Comparison of ENCODE assay signal across 8 mouse cellular contexts in genomic region chr14:20983832-20984231, GRCm38 (mm10). TPM values are rescaled to one million over a fixed set of nuclear protein-coding genes. Genes with fewer than 3 reads are reported as not detected.
DNase-seq lines count a peak whose midpoint lies in the region; ATAC-seq lines count a peak whose summit lies in the region.

No protein-coding gene starts in this region.

- H3K4me1 ChIP-seq in forebrain, embryonic 15.5 days = peaks cover 6% of the 10 kb centered on the region; the same call in 1 of the 2 replicates
- peaks cover 6% of the 10 kb centered on the region for H3K4me1 ChIP-seq in forebrain, embryonic 13.5 days

- DNase-seq in Muller cell, postnatal 12 days (ENCODE audit: inconsistent ontology term) = peak; percentile 95
- DNase-seq in cerebellum, postnatal 36 days = peak; percentile 54 to 56
- DNase-seq in kidney, postnatal 4 days = peak; percentile 59 to 69
- peak; percentile 28 for DNase-seq in ovary, postnatal 14 days (ENCODE audit: low spot score)
- no peak for DNase-seq in embryo, embryonic 11 days

- ATAC-seq in forebrain, embryonic 15.5 days (replicated peaks) = peak; percentile 57; the same call in 1 of the 2 replicates
- ATAC-seq in forebrain, embryonic 13.5 days = no peak
- ATAC-seq in megakaryocyte, adult 5-6 weeks (ENCODE audit: poor library complexity, severe bottlenecking) = no peak

- H3K36me3 ChIP-seq in forebrain, embryonic 15.5 days = no peaks in the 10 kb centered on the region
- H3K36me3 ChIP-seq in forebrain, embryonic 13.5 days (ENCODE audit: poor library complexity, severe bottlenecking) = no peaks in the 10 kb centered on the region

- H3K9ac ChIP-seq in forebrain, embryonic 15.5 days (replicated peaks) = no peak overlapping the region
- H3K9ac ChIP-seq in forebrain, embryonic 13.5 days = no peak overlapping the region

- H3K4me2 ChIP-seq in forebrain, embryonic 15.5 days (replicated peaks) = no peak overlapping the region
- no peak overlapping the region for H3K4me2 ChIP-seq in forebrain, embryonic 13.5 days

- no peaks in the 10 kb centered on the region for H3K9me3 ChIP-seq in forebrain, embryonic 15.5 days
- H3K9me3 ChIP-seq in forebrain, embryonic 13.5 days (replicated peaks) = no peaks in the 10 kb centered on the region

- H3K27ac ChIP-seq in forebrain, embryonic 15.5 days (replicated peaks) = no peak overlapping the region
- no peak overlapping the region for H3K27ac ChIP-seq in forebrain, embryonic 13.5 days

- no peaks in the 10 kb centered on the region for H3K27me3 ChIP-seq in forebrain, embryonic 15.5 days
- no peaks in the 10 kb centered on the region for H3K27me3 ChIP-seq in forebrain, embryonic 13.5 days

- 12% methylated on average over 2 of the region's 2 CpGs for WGBS in forebrain, embryonic 15.5 days
- WGBS in forebrain, embryonic 13.5 days = 21% methylated on average over 2 of the region's 2 CpGs

- no peak overlapping the region for H3K4me3 ChIP-seq in forebrain, embryonic 15.5 days
- no peak overlapping the region for H3K4me3 ChIP-seq in forebrain, embryonic 13.5 days

RNA-seq across cellular contexts. Expression of gene Vcl, which starts 54.6 kb away (rescaled TPM):
- polyA plus RNA-seq in forebrain, embryonic 15.5 days (2015; fragmentation: Nextera tagmentation; extraction: Ambion mirVana) = 9.0 and 10.9 TPM in 2 replicates
- polyA plus RNA-seq in forebrain, embryonic 13.5 days (2015; fragmentation: Nextera tagmentation; extraction: Ambion mirVana) = 8.8 and 8.9 TPM in 2 replicates
- 149 and 152 TPM in 2 replicates for total RNA-seq in megakaryocyte, adult 5-6 weeks (2015)
- 117 and 128 TPM in 2 replicates for total RNA-seq in megakaryocyte, adult 5-6 weeks (2017)
